Mouse (Mus musculus) kidney, embryonic 15.5 days (tissue): ENCODE data around the gene Gm5617. TPM values are rescaled to one million over a fixed set of nuclear protein-coding genes. Genes with fewer than 3 reads are reported as not detected.

Source experiments
- ATAC-seq: fragments of 200-750 bp; cut with Nextera tagmentation; replicated peaks from 2 replicates; pipeline ENCODE4 v1.8.0; 2017; ENCODE audit warnings: moderate TSS enrichment; ENCODE audit not compliant: low FRiP score
- H3K27ac ChIP-seq: fragments of 300-500 bp; sonication (generic); 2 replicates; pipeline ENCODE4 v1.5.1; 2015; ENCODE audit warnings: mild to moderate bottlenecking, inconsistent platforms
- H3K27me3 ChIP-seq: fragments of 300-500 bp; sonication (generic); 2 replicates; pipeline ENCODE4 v1.6.1; 2015; ENCODE audit warnings: inconsistent platforms
- H3K36me3 ChIP-seq: fragments of 300-500 bp; sonication (generic); 2 replicates; pipeline ENCODE4 v1.6.1; 2015; ENCODE audit warnings: inconsistent platforms
- H3K4me1 ChIP-seq: fragments of 300-500 bp; sonication (generic); 2 replicates; pipeline ENCODE4 v1.6.1; 2015; ENCODE audit warnings: inconsistent platforms
- H3K4me2 ChIP-seq: fragments of 300-500 bp; sonication (generic); 2 replicates; pipeline ENCODE4 v1.6.1; 2015; ENCODE audit warnings: moderate library complexity, mild to moderate bottlenecking, inconsistent platforms
- H3K4me3 ChIP-seq: fragments of 300-500 bp; sonication (generic); replicated peaks from 2 replicates; pipeline ENCODE4 v1.5.1; 2015; ENCODE audit warnings: mild to moderate bottlenecking, inconsistent platforms
- H3K9ac ChIP-seq: fragments of 300-500 bp; sonication (generic); 2 replicates; pipeline ENCODE4 v1.6.1; 2015; ENCODE audit warnings: mild to moderate bottlenecking, inconsistent platforms
- H3K9me3 ChIP-seq: fragments of 300-500 bp; sonication (generic); replicated peaks from 2 replicates; pipeline ENCODE4 v1.6.1; 2016; ENCODE audit warnings: inconsistent platforms
- WGBS: fragments of 180-500 bp; shearing (Covaris S2); methylation state at CpG from one replicate; pipeline ENCODE4 v1.1.7; 2015; ENCODE audit warnings: mixed read lengths; 5-methylcytosine and 5-hydroxymethylcytosine counted together
- polyA plus RNA-seq: library from polyadenylated mRNA; unstranded; fragments of >200 nt; fragmentation: Nextera tagmentation; extraction: Ambion mirVana; gene quantifications from 2 replicates; pipeline ENCODE4 v1.2.1, GENCODE M21; 2015

Gm5617 gene
- polyA plus RNA-seq, 1 experiment from 2014 or later = 38.8 TPM

- WGBS = 92% methylated on average over 12 of the region's 12 CpGs
- H3K4me3 ChIP-seq = no peak overlapping the region
- no peak for ATAC-seq
Measured at GRCm38 (mm10) chr9:48473131-48473530, 22.1 kb upstream of the Gm5617 start.

GRCm38 (mm10) chr9:48474367-48474766 lies 20.9 kb upstream of the Gm5617 start:
- Histone ChIP-seq H3K4me1 (0 out of 2 replicates have a peak, but pooled peaks cover under 1% of the 10 kb centered on the region), H3K27me3 (no peaks in the 10 kb centered on the region), H3K4me3 (no peak overlapping the region), H3K27ac (no peak overlapping the region), H3K9me3 (no peaks in the 10 kb centered on the region), H3K9ac (no peak overlapping the region), H3K36me3 (peaks cover 43% of the 10 kb centered on the region), H3K4me2 (no peak overlapping the region)
- WGBS = 93% methylated on average over 9 of the region's 9 CpGs
- no peak for ATAC-seq

More at GRCm38 (mm10) chr9:48473131-48473530, 22.1 kb upstream of the Gm5617 start:
- Histone ChIP-seq H3K4me1 (no peaks in the 10 kb centered on the region), H3K9me3 (no peaks in the 10 kb centered on the region), H3K9ac (no peak overlapping the region), H3K4me2 (no peak overlapping the region), H3K27ac (no peak overlapping the region), H3K27me3 (no peaks in the 10 kb centered on the region), H3K36me3 (peaks cover 48% of the 10 kb centered on the region)

- peaks cover 11% of the 10 kb centered on the region for H3K4me1 ChIP-seq
- no peak overlapping the region for H3K27ac ChIP-seq
- H3K4me2 ChIP-seq = no peak overlapping the region
- H3K27me3 ChIP-seq = no peaks in the 10 kb centered on the region
- WGBS = 85% methylated on average over 10 of the region's 10 CpGs
- H3K4me3 ChIP-seq = no peak overlapping the region
- peaks cover 36% of the 10 kb centered on the region for H3K36me3 ChIP-seq
- no peak overlapping the region for H3K9ac ChIP-seq
- no peak for ATAC-seq
- no peaks in the 10 kb centered on the region for H3K9me3 ChIP-seq
Measured at GRCm38 (mm10) chr9:48476236-48477165, 18.7 kb upstream of the Gm5617 start.

GRCm38 (mm10) chr9:48478808-48479207 lies 16.4 kb upstream of the Gm5617 start:
- 91% methylated on average over 4 of the region's 4 CpGs for WGBS
- ATAC-seq = no peak
- H3K27me3 ChIP-seq = no peaks in the 10 kb centered on the region
- no peak overlapping the region for H3K9ac ChIP-seq
- H3K4me2 ChIP-seq = no peak overlapping the region
- no peak overlapping the region for H3K27ac ChIP-seq
- peaks cover 12% of the 10 kb centered on the region for H3K4me1 ChIP-seq
- no peaks in the 10 kb centered on the region for H3K9me3 ChIP-seq
- H3K4me3 ChIP-seq = no peak overlapping the region
- H3K36me3 ChIP-seq = peaks cover 20% of the 10 kb centered on the region

GRCm38 (mm10) chr9:48479838-48480410 lies 15.3 kb upstream of the Gm5617 start:
- Histone ChIP-seq H3K9me3 (no peaks in the 10 kb centered on the region), H3K4me3 (peak overlapping the region; percentile 66), H3K4me1 (peaks cover 12% of the 10 kb centered on the region), H3K27ac (no peak overlapping the region; the same call in 1 of the 2 replicates), H3K36me3 (peaks cover 13% of the 10 kb centered on the region), H3K9ac (peak overlapping the region; percentile 53), H3K4me2 (peak overlapping the region; percentile 84), H3K27me3 (no peaks in the 10 kb centered on the region)
- peak; percentile 17 for ATAC-seq
- 6% methylated on average over 25 of the region's 25 CpGs for WGBS

- Histone ChIP-seq H3K27me3 (no peaks in the 10 kb centered on the region), H3K9ac (peak within 1 kb of the TSS; percentile 53), H3K9me3 (no peaks in the 10 kb centered on the region), H3K36me3 (peaks cover 12% of the 10 kb centered on the region; the same call in 1 of the 2 replicates), H3K27ac (no peak within 1 kb of the TSS; the same call in 1 of the 2 replicates), H3K4me2 (peak within 1 kb of the TSS; percentile 84), H3K4me1 (peaks cover 12% of the 10 kb centered on the region), H3K4me3 (peak within 1 kb of the TSS; percentile 66)
- peak; percentile 98 for ATAC-seq
- WGBS = 1% methylated on average over 49 of the region's 49 CpGs
Measured at GRCm38 (mm10) chr9:48480411-48481213, 14.6 kb upstream of the Gm5617 start, which contains the start of gene Rexo2. TSS of gene Rexo2 (minus strand) at chr9:48480623.

GRCm38 (mm10) chr9:48481214-48482134 lies 13.8 kb upstream of the Gm5617 start:
- ATAC-seq = no peak
- Histone ChIP-seq H3K36me3 (peaks cover 17% of the 10 kb centered on the region), H3K9me3 (no peaks in the 10 kb centered on the region), H3K4me2 (peak overlapping the region; percentile 84), H3K4me1 (peaks cover 12% of the 10 kb centered on the region), H3K4me3 (peak overlapping the region; percentile 66), H3K9ac (peak overlapping the region; percentile 25), H3K27me3 (no peaks in the 10 kb centered on the region), H3K27ac (no peak overlapping the region)
- 27% methylated on average over 20 of the region's 20 CpGs for WGBS

GRCm38 (mm10) chr9:48495548-48495932 lies 298 bp downstream of the Gm5617 start:
- 2% methylated on average over 34 of the region's 34 CpGs for WGBS
- peak overlapping the region; percentile 90 for H3K4me3 ChIP-seq

GRCm38 (mm10) chr9:48501192-48501591 lies 6.0 kb downstream of the Gm5617 start:
- H3K9ac ChIP-seq = no peak overlapping the region
- peaks cover under 1% of the 10 kb centered on the region for H3K4me1 ChIP-seq
- no peak for ATAC-seq
- no peaks in the 10 kb centered on the region for H3K9me3 ChIP-seq
- no peaks in the 10 kb centered on the region for H3K36me3 ChIP-seq
- H3K4me3 ChIP-seq = no peak overlapping the region
- H3K27me3 ChIP-seq = no peaks in the 10 kb centered on the region
- no peak overlapping the region for H3K27ac ChIP-seq
- WGBS = 83% methylated on average over 7 of the region's 7 CpGs
- H3K4me2 ChIP-seq = no peak overlapping the region

More at GRCm38 (mm10) chr9:48495548-48495932, 298 bp downstream of the Gm5617 start:
- H3K27me3 ChIP-seq = no peaks in the 10 kb centered on the region
- peak overlapping the region; percentile 73 for H3K9ac ChIP-seq
- H3K9me3 ChIP-seq = no peaks in the 10 kb centered on the region
- H3K4me1 ChIP-seq = peaks cover 19% of the 10 kb centered on the region
- peak; percentile 63 for ATAC-seq
- peaks cover 32% of the 10 kb centered on the region for H3K36me3 ChIP-seq
- peak overlapping the region; percentile 93 for H3K27ac ChIP-seq
- H3K4me2 ChIP-seq = peak overlapping the region; percentile 89

- no peaks in the 10 kb centered on the region for H3K36me3 ChIP-seq
- H3K9ac ChIP-seq = no peak overlapping the region
- H3K27ac ChIP-seq = no peak overlapping the region
- no peak overlapping the region for H3K4me3 ChIP-seq
- no peaks in the 10 kb centered on the region for H3K4me1 ChIP-seq
- H3K4me2 ChIP-seq = no peak overlapping the region
- 18% methylated on average over 2 of the region's 2 CpGs for WGBS
- no peaks in the 10 kb centered on the region for H3K9me3 ChIP-seq
- no peak for ATAC-seq
- H3K27me3 ChIP-seq = no peaks in the 10 kb centered on the region
Measured at GRCm38 (mm10) chr9:48503001-48503400, 7.8 kb downstream of the Gm5617 start.
